Comparison of ENCODE assay signal across 10 mouse cellular contexts in the genomic region with DNA sequence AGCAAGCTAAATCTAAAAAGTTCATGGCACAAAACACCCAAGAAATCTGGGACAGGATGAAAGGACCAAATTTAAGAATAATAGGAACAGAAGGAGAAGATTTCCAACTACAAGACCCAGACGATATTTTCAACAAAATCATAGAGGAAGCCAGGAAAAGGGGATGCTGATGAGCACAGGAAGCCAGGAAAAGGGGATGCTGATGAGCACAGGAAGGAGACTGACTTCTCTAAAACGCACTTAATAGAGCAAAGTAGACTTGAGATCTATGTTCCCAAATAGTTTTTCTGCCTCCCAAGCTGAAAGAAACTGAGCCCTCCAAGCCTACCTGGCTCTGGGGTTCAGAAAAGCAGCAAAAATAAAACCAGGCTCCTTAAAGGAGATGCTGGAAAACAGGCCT. TPM values are rescaled to one million over a fixed set of nuclear protein-coding genes. Genes with fewer than 3 reads are reported as not detected.
DNase-seq lines count a peak whose midpoint lies in the region; ATAC-seq and TF ChIP-seq lines count a peak whose summit lies in the region.
"Had no signal": no experiment of that assay in that cellular context is flagged by ENCODE, and none has a peak within 500 bp of the region (broad histone marks: within the 10 kb centered on the region; RNA-seq: fewer than 3 reads in every experiment).

No protein-coding gene starts in this region.

- no peak for TF ChIP-seq EP300 in lung, postnatal 0 days (IDR thresholded peaks at IDR 0.05)
- no peak for TF ChIP-seq EP300 in stomach, postnatal 0 days (optimal IDR thresholded peaks at IDR 0.05)

- H3K27me3 ChIP-seq in heart, embryonic 13.5 days (replicated peaks): no peaks in the 10 kb centered on the region
- H3K27me3 ChIP-seq in lung, postnatal 0 days (replicated peaks; ENCODE audit: insufficient read depth, low read length): no peaks in the 10 kb centered on the region
- no peaks in the 10 kb centered on the region for H3K27me3 ChIP-seq in liver, embryonic 11.5 days (replicated peaks; ENCODE audit: control insufficient read depth, insufficient read depth, low read length)
- H3K27me3 ChIP-seq in stomach, postnatal 0 days (ENCODE audit: control insufficient read depth, insufficient read depth, low read length): no peaks in the 10 kb centered on the region

- no peaks in the 10 kb centered on the region for H3K9me3 ChIP-seq in heart, embryonic 13.5 days
- H3K9me3 ChIP-seq in lung, postnatal 0 days (ENCODE audit: low read length): no peaks in the 10 kb centered on the region
- no peaks in the 10 kb centered on the region for H3K9me3 ChIP-seq in liver, embryonic 11.5 days (ENCODE audit: control insufficient read depth, low read length)
- H3K9me3 ChIP-seq in stomach, postnatal 0 days (ENCODE audit: control insufficient read depth, low read length): no peaks in the 10 kb centered on the region

- peak overlapping the region; percentile 75 for H3K9ac ChIP-seq in heart, embryonic 13.5 days
- H3K9ac ChIP-seq in lung, postnatal 0 days (replicated peaks; ENCODE audit: low read depth): no peak overlapping the region
- H3K9ac ChIP-seq in liver, embryonic 11.5 days (ENCODE audit: low read depth, low read length): no peak overlapping the region
- no peak overlapping the region for H3K9ac ChIP-seq in stomach, postnatal 0 days (ENCODE audit: low read length)

- intact Hi-C loops in heart, postnatal 36 days (cut with DNase I): loop anchor here (5.0 kb wide), 2 partner anchors 35 to 60 kb away; no protein-coding TSS in a partner anchor

- peak overlapping the region; percentile 91 for H3K4me3 ChIP-seq in heart, embryonic 13.5 days
- no peak overlapping the region for H3K4me3 ChIP-seq in lung, postnatal 0 days (ENCODE audit: low read depth, low read length)
- H3K4me3 ChIP-seq in liver, embryonic 11.5 days (ENCODE audit: low read depth, low read length): no peak overlapping the region
- no peak overlapping the region; the same call in 1 of the 2 replicates for H3K4me3 ChIP-seq in stomach, postnatal 0 days (ENCODE audit: low read depth, low read length)

- no peak for ATAC-seq in heart, embryonic 13.5 days (ENCODE audit: extremely low read depth, insufficient number of reproducible peaks, low FRiP score, low TSS enrichment)
- ATAC-seq in lung, postnatal 0 days: no peak
- ATAC-seq in liver, embryonic 11.5 days (replicated peaks; ENCODE audit: low FRiP score): no peak
- ATAC-seq in stomach, postnatal 0 days (ENCODE audit: low FRiP score, low TSS enrichment): no peak
- no peak for ATAC-seq in monocyte, adult 5-6 weeks (replicated peaks; ENCODE audit: insufficient number of reproducible peaks, low FRiP score, low TSS enrichment, poor library complexity, severe bottlenecking)

- peak overlapping the region; percentile 51 for H3K27ac ChIP-seq in heart, embryonic 13.5 days (replicated peaks)
- H3K27ac ChIP-seq in lung, postnatal 0 days (ENCODE audit: low read length): peak overlapping the region; percentile 57
- no peak overlapping the region for H3K27ac ChIP-seq in liver, embryonic 11.5 days (ENCODE audit: low read depth, low read length)
- peak overlapping the region; percentile 49 for H3K27ac ChIP-seq in stomach, postnatal 0 days (replicated peaks)

- TF ChIP-seq CTCF in lung, postnatal 0 days (IDR thresholded peaks at IDR 0.05): no peak
- TF ChIP-seq CTCF in stomach, postnatal 0 days (IDR thresholded peaks at IDR 0.05; ENCODE audit: low read depth): no peak

- H3K4me1 ChIP-seq in heart, embryonic 13.5 days: peaks cover 71% of the 10 kb centered on the region
- H3K4me1 ChIP-seq in lung, postnatal 0 days (ENCODE audit: insufficient read depth, low read depth, low read length): peaks cover 23% of the 10 kb centered on the region
- peaks cover 54% of the 10 kb centered on the region for H3K4me1 ChIP-seq in liver, embryonic 11.5 days (replicated peaks; ENCODE audit: control insufficient read depth, insufficient read depth, low read length)
- H3K4me1 ChIP-seq in stomach, postnatal 0 days (replicated peaks; ENCODE audit: control insufficient read depth, insufficient read depth): no peaks in the 10 kb centered on the region

- H3K4me2 ChIP-seq in heart, embryonic 13.5 days: peak overlapping the region; percentile 92
- H3K4me2 ChIP-seq in lung, postnatal 0 days (replicated peaks; ENCODE audit: low read depth, low read length): peak overlapping the region; percentile 37
- H3K4me2 ChIP-seq in liver, embryonic 11.5 days: peak overlapping the region; percentile 97
- peak overlapping the region; percentile 95 for H3K4me2 ChIP-seq in stomach, postnatal 0 days (replicated peaks; ENCODE audit: low read depth)

- no peak for DNase-seq in heart, postnatal 36 days
- DNase-seq in lung, postnatal 0 days (ENCODE audit: low spot score): no peak
- DNase-seq in lung, adult 18-20 months: no peak
- DNase-seq in liver, embryonic 11.5 days (ENCODE audit: low spot score): no peak
- no peak for DNase-seq in stomach, postnatal 0 days (ENCODE audit: low spot score)
- no peak for DNase-seq in adrenal gland, postnatal 14 days
- DNase-seq: cerebellum, adult 8-10 months; thymus, adult 2 months had no signal

- peaks cover 8% of the 10 kb centered on the region for H3K36me3 ChIP-seq in heart, embryonic 13.5 days
- H3K36me3 ChIP-seq in lung, postnatal 0 days (ENCODE audit: insufficient read depth, low read length): no peaks in the 10 kb centered on the region
- no peaks in the 10 kb centered on the region for H3K36me3 ChIP-seq in liver, embryonic 11.5 days (ENCODE audit: control insufficient read depth, insufficient read depth, low read length)
- H3K36me3 ChIP-seq in stomach, postnatal 0 days (ENCODE audit: control insufficient read depth, insufficient read depth, low read length): no peaks in the 10 kb centered on the region

- 43% methylated on average over 2 of the region's 2 CpGs for WGBS in heart, embryonic 13.5 days
- WGBS in lung, postnatal 0 days: 34% methylated on average over 2 of the region's 2 CpGs
- 48% methylated on average over 2 of the region's 2 CpGs for WGBS in liver, embryonic 11.5 days
- WGBS in stomach, postnatal 0 days: 44% methylated on average over 2 of the region's 2 CpGs

RNA-seq across cellular contexts. Expression of gene Gna12, which starts 2.8 kb away (rescaled TPM):
- polyA plus RNA-seq in heart, embryonic 13.5 days (2015; fragmentation: Nextera tagmentation; extraction: Ambion mirVana): 9.4 and 10.9 TPM in 2 replicates
- 100 to 1,000 TPM; 109 to 114 TPM for total RNA-seq in heart, postnatal 36 days (2021)
- polyA plus RNA-seq in lung, postnatal 0 days (2015; fragmentation: Nextera tagmentation; extraction: Ambion mirVana): 25.4 and 32.0 TPM in 2 replicates
- 25.1 and 31.1 TPM in 2 replicates for polyA plus RNA-seq in liver, embryonic 11.5 days (2014; fragmentation: Nextera tagmentation; extraction: Ambion mirVana)
- polyA plus RNA-seq in stomach, postnatal 0 days (2015; fragmentation: Nextera tagmentation; extraction: Ambion mirVana): 19.6 and 24.8 TPM in 2 replicates
- total RNA-seq in adrenal gland, postnatal 14 days (2021): 114 and 117 TPM in 2 replicates
- total RNA-seq in monocyte, adult 5-6 weeks (2017): 10.1 to 11.7 TPM (median 10.6 TPM) in 3 replicates

Comparison
In these comparisons a context has a peak if more than half of its experiments do, and no peak if none do; other contexts are left out.
1. H3K4me2 ChIP-seq: peak in every context shown above with its lines; median percentile 97 in liver, embryonic 11.5 days; 95 in stomach, postnatal 0 days; 92 in heart, embryonic 13.5 days; 37 in lung, postnatal 0 days.